ENCODE assay signal across 19 mouse cellular contexts in the genomic region with DNA sequence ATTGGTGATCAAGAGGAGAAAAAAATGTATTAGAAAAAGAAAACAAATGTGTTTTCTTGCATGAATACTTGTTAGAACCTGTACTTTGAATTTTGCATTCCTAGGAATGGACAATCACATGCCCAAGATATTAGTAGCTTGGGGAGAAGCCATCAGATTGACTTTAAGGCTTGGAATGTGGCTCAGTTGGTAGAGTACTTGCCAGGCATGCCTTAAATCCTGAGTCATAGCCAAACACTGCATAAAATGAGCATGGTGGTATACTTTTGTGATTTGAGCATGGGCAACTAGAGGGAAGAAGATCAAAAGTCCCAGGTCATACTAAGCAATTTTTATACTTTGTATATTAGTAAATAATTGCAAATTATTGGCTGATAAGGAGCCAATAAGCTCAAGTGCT.
A peak's percentile ranks its signal among the peaks of the same experiment; 100 is the strongest.
DNase-seq lines count a peak whose midpoint lies in the region; ATAC-seq and TF ChIP-seq lines count a peak whose summit lies in the region.
"Had no signal": no experiment of that assay in that cellular context is flagged by ENCODE, and none has a peak within 500 bp of the region (broad histone marks: within the 10 kb centered on the region; RNA-seq: fewer than 3 reads in every experiment).

No protein-coding gene starts in this region.

- no peaks in the 10 kb centered on the region for H3K9me3 ChIP-seq in intestine, embryonic 15.5 days
- H3K9me3 ChIP-seq in hindbrain, embryonic 13.5 days = no peaks in the 10 kb centered on the region
- H3K9me3 ChIP-seq: embryonic facial prominence, embryonic 13.5 days; embryonic facial prominence, embryonic 15.5 days; forebrain, embryonic 13.5 days; forebrain, embryonic 15.5 days had no signal

- no peak for TF ChIP-seq POLR2A in embryonic fibroblast, embryonic 13.5 days (IDR thresholded peaks at IDR 0.05; ENCODE audit: low read depth, low read length)

- H3K36me3 ChIP-seq in intestine, embryonic 15.5 days = no peaks in the 10 kb centered on the region
- no peaks in the 10 kb centered on the region for H3K36me3 ChIP-seq in hindbrain, embryonic 13.5 days
- H3K36me3 ChIP-seq: embryonic facial prominence, embryonic 13.5 days; embryonic facial prominence, embryonic 15.5 days; forebrain, embryonic 15.5 days had no signal

- DNase-seq in 3134 (ENCODE audit: extremely low read depth, insufficient read length, low spot score) (peak; percentile 44), 3T3-L1 (ENCODE audit: low read depth, low spot score) (peak; percentile 41), NIH3T3 (ENCODE audit: low read depth) (peak; percentile 3)
- DNase-seq: cerebellum, adult 11-12 months; cerebellum, adult 2 months; cerebellum, adult 9-11 months; cerebellum, postnatal 14 days; cerebellum, postnatal 36 days; embryo, embryonic 11 days; forebrain, postnatal 0 days had no signal

- TF ChIP-seq CTCF in embryonic fibroblast, embryonic 13.5 days (IDR thresholded peaks at IDR 0.05; ENCODE audit: borderline replicate concordance, insufficient read depth, low read length) = no peak

- no peaks in the 10 kb centered on the region for H3K27me3 ChIP-seq in intestine, embryonic 15.5 days (replicated peaks)
- H3K27me3 ChIP-seq in hindbrain, embryonic 13.5 days = no peaks in the 10 kb centered on the region
- H3K27me3 ChIP-seq: embryonic facial prominence, embryonic 13.5 days; embryonic facial prominence, embryonic 15.5 days; forebrain, embryonic 13.5 days; forebrain, embryonic 15.5 days had no signal

- H3K4me1 ChIP-seq in embryonic fibroblast, embryonic 13.5 days (ENCODE audit: control insufficient read depth, insufficient read depth, low read length) = peaks cover 7% of the 10 kb centered on the region; the same call in 1 of the 2 replicates
- no peaks in the 10 kb centered on the region for H3K4me1 ChIP-seq in intestine, embryonic 15.5 days (replicated peaks)
- no peaks in the 10 kb centered on the region for H3K4me1 ChIP-seq in hindbrain, embryonic 13.5 days (replicated peaks)
- H3K4me1 ChIP-seq: embryonic facial prominence, embryonic 13.5 days; embryonic facial prominence, embryonic 15.5 days; forebrain, embryonic 15.5 days had no signal

- no peak overlapping the region for H3K4me2 ChIP-seq in intestine, embryonic 15.5 days (replicated peaks)
- no peak overlapping the region for H3K4me2 ChIP-seq in hindbrain, embryonic 13.5 days
- H3K4me2 ChIP-seq: embryonic facial prominence, embryonic 13.5 days; embryonic facial prominence, embryonic 15.5 days; forebrain, embryonic 13.5 days; forebrain, embryonic 15.5 days had no signal

- no peak for ATAC-seq in intestine, embryonic 15.5 days
- no peak for ATAC-seq in hindbrain, embryonic 13.5 days (ENCODE audit: low FRiP score)
- ATAC-seq in monocyte, adult 5-6 weeks (replicated peaks; ENCODE audit: insufficient number of reproducible peaks, low FRiP score, low TSS enrichment, poor library complexity, severe bottlenecking) = no peak
- ATAC-seq: activated CD4-positive, CD25-positive, alpha-beta regulatory T cell, adult 4 months; forebrain, embryonic 13.5 days; forebrain, embryonic 15.5 days; forebrain, postnatal 0 days had no signal

- H3K27ac ChIP-seq in embryonic fibroblast, embryonic 13.5 days (ENCODE audit: insufficient read depth, low read length) = peak overlapping the region; percentile 78
- H3K27ac ChIP-seq in intestine, embryonic 15.5 days = no peak overlapping the region
- no peak overlapping the region for H3K27ac ChIP-seq in hindbrain, embryonic 13.5 days
- H3K27ac ChIP-seq: embryonic facial prominence, embryonic 13.5 days; embryonic facial prominence, embryonic 15.5 days; forebrain, embryonic 13.5 days; forebrain, embryonic 15.5 days had no signal

- H3K4me3 ChIP-seq in embryonic fibroblast, embryonic 13.5 days (ENCODE audit: insufficient read depth, low read length) = no peak overlapping the region
- no peak overlapping the region for H3K4me3 ChIP-seq in intestine, embryonic 15.5 days (replicated peaks)
- H3K4me3 ChIP-seq in hindbrain, embryonic 13.5 days = no peak overlapping the region
- H3K4me3 ChIP-seq: embryonic facial prominence, embryonic 13.5 days; embryonic facial prominence, embryonic 15.5 days; forebrain, embryonic 13.5 days; forebrain, embryonic 15.5 days had no signal

- no peak overlapping the region for H3K9ac ChIP-seq in intestine, embryonic 15.5 days
- H3K9ac ChIP-seq in hindbrain, embryonic 13.5 days = no peak overlapping the region
- H3K9ac ChIP-seq: embryonic facial prominence, embryonic 13.5 days; embryonic facial prominence, embryonic 15.5 days; forebrain, embryonic 13.5 days; forebrain, embryonic 15.5 days; forebrain, postnatal 0 days had no signal
